Mouse (Mus musculus) adrenal gland, adult 8-10 months (tissue): ENCODE measurements around the gene Dync2li1. TPM values are rescaled to one million over a fixed set of nuclear protein-coding genes. Genes with fewer than 3 reads are reported as not detected.

Experiments
- DNase-seq: peaks from one replicate; pipeline ENCODE4 v3.0.0; 2022
- total RNA-seq, 4 experiments: library from RNA; stranded (reverse); gene quantifications; 2 replicates each; pipeline ENCODE4 v1.2.4; 2022

The Dync2li1 gene
- total RNA-seq, 4 experiments from 2014 or later: 17.8 to 47.6 (median 29.7) TPM

- DNase-seq: no peak
Measured at GRCm38 (mm10) chr17:84646477-84646876, 20.2 kb downstream of the Dync2li1 start.

- no peak for DNase-seq
Measured at GRCm38 (mm10) chr17:84647630-84648029, 21.3 kb downstream of the Dync2li1 start.

- DNase-seq: no peak
Measured at GRCm38 (mm10) chr17:84650302-84651017, 24.2 kb downstream of the Dync2li1 start.

- no peak for DNase-seq
Measured at GRCm38 (mm10) chr17:84653544-84653943, 27.2 kb downstream of the Dync2li1 start.

GRCm38 (mm10) chr17:84656205-84656604 is 29.9 kb downstream of the Dync2li1 start:
- DNase-seq: no peak

GRCm38 (mm10) chr17:84656653-84657421 is 30.5 kb downstream of the Dync2li1 start:
- DNase-seq: no peak

- DNase-seq: no peak
Measured at GRCm38 (mm10) chr17:84657422-84657732, 31.1 kb downstream of the Dync2li1 start.

GRCm38 (mm10) chr17:84657782-84658181 is 31.5 kb downstream of the Dync2li1 start:
- DNase-seq: no peak

- DNase-seq: no peak
Measured at GRCm38 (mm10) chr17:84658195-84658594, 31.9 kb downstream of the Dync2li1 start.

- no peak for DNase-seq
Measured at GRCm38 (mm10) chr17:84658951-84659350, 32.7 kb downstream of the Dync2li1 start.

- DNase-seq: no peak
Measured at GRCm38 (mm10) chr17:84665053-84665452, 38.8 kb downstream of the Dync2li1 start.

- DNase-seq: no peak
Measured at GRCm38 (mm10) chr17:84665691-84666090, 39.4 kb downstream of the Dync2li1 start.

- no peak for DNase-seq
Measured at GRCm38 (mm10) chr17:84667848-84668247, 41.6 kb downstream of the Dync2li1 start.

- DNase-seq: no peak
Measured at GRCm38 (mm10) chr17:84672376-84673369, 46.4 kb downstream of the Dync2li1 start.

- no peak for DNase-seq
Measured at GRCm38 (mm10) chr17:84674048-84674447, 47.8 kb downstream of the Dync2li1 start.

- no peak for DNase-seq
Measured at GRCm38 (mm10) chr17:84675204-84675603, 48.9 kb downstream of the Dync2li1 start.

GRCm38 (mm10) chr17:84675951-84676366 is 49.7 kb downstream of the Dync2li1 start, which contains the start of gene Abcg8:
Abcg8 (plus strand) TSS chr17:84676302.
- no peak for DNase-seq

- DNase-seq: no peak
Measured at GRCm38 (mm10) chr17:84677595-84677994, 51.3 kb downstream of the Dync2li1 start.

GRCm38 (mm10) chr17:84681670-84682069 is 55.4 kb downstream of the Dync2li1 start:
- no peak for DNase-seq

- DNase-seq: no peak
Measured at GRCm38 (mm10) chr17:84682734-84683717, 56.7 kb downstream of the Dync2li1 start, which contains the start of gene Abcg5. Abcg5 (minus strand) TSS chr17:84683011.

GRCm38 (mm10) chr17:84684284-84684683 is 58.0 kb downstream of the Dync2li1 start:
- no peak for DNase-seq
